Mouse (Mus musculus) kidney, embryonic 15.5 days (tissue): ENCODE measurements around the gene Rpl10. TPM values are rescaled to one million over a fixed set of nuclear protein-coding genes. Genes with fewer than 3 reads are reported as not detected.

Experiments
- ATAC-seq: fragments of 200-750 bp; cut with Nextera tagmentation; replicated peaks from 2 replicates; pipeline ENCODE4 v1.8.0; 2017; ENCODE audit warnings: moderate TSS enrichment; ENCODE audit not compliant: low FRiP score
- H3K27ac ChIP-seq: fragments of 300-500 bp; sonication (generic); 2 replicates; pipeline ENCODE4 v1.5.1; 2015; ENCODE audit warnings: mild to moderate bottlenecking, inconsistent platforms
- H3K27me3 ChIP-seq: fragments of 300-500 bp; sonication (generic); 2 replicates; pipeline ENCODE4 v1.6.1; 2015; ENCODE audit warnings: inconsistent platforms
- H3K36me3 ChIP-seq: fragments of 300-500 bp; sonication (generic); 2 replicates; pipeline ENCODE4 v1.6.1; 2015; ENCODE audit warnings: inconsistent platforms
- H3K4me1 ChIP-seq: fragments of 300-500 bp; sonication (generic); 2 replicates; pipeline ENCODE4 v1.6.1; 2015; ENCODE audit warnings: inconsistent platforms
- H3K4me2 ChIP-seq: fragments of 300-500 bp; sonication (generic); 2 replicates; pipeline ENCODE4 v1.6.1; 2015; ENCODE audit warnings: moderate library complexity, mild to moderate bottlenecking, inconsistent platforms
- H3K4me3 ChIP-seq: fragments of 300-500 bp; sonication (generic); replicated peaks from 2 replicates; pipeline ENCODE4 v1.5.1; 2015; ENCODE audit warnings: mild to moderate bottlenecking, inconsistent platforms
- H3K9ac ChIP-seq: fragments of 300-500 bp; sonication (generic); 2 replicates; pipeline ENCODE4 v1.6.1; 2015; ENCODE audit warnings: mild to moderate bottlenecking, inconsistent platforms
- H3K9me3 ChIP-seq: fragments of 300-500 bp; sonication (generic); replicated peaks from 2 replicates; pipeline ENCODE4 v1.6.1; 2016; ENCODE audit warnings: inconsistent platforms
- WGBS: fragments of 180-500 bp; shearing (Covaris S2); methylation state at CpG from one replicate; pipeline ENCODE4 v1.1.7; 2015; ENCODE audit warnings: mixed read lengths; 5-methylcytosine and 5-hydroxymethylcytosine counted together
- polyA plus RNA-seq: library from polyadenylated mRNA; unstranded; fragments of >200 nt; fragmentation: Nextera tagmentation; extraction: Ambion mirVana; gene quantifications from 2 replicates; pipeline ENCODE4 v1.2.1, GENCODE M21; 2015

Gene Rpl10
- polyA plus RNA-seq, 1 experiment from 2014 or later, result 796 TPM

- H3K4me3 ChIP-seq, result peak within 1 kb of the TSS; percentile 62
- H3K9me3 ChIP-seq, result no peaks in the 10 kb centered on the region
- H3K27ac ChIP-seq, result peak within 1 kb of the TSS; percentile 88
- H3K9ac ChIP-seq, result peak within 1 kb of the TSS; percentile 64
- H3K4me1 ChIP-seq, result peaks cover 15% of the 10 kb centered on the region
- peak within 1 kb of the TSS; percentile 70 for H3K4me2 ChIP-seq
- H3K36me3 ChIP-seq, result no peaks in the 10 kb centered on the region
- 22% methylated on average over 16 of the region's 16 CpGs for WGBS
- no peaks in the 10 kb centered on the region for H3K27me3 ChIP-seq
- ATAC-seq, result peak; percentile 96
These were observed 11.3 kb downstream of the Rpl10 start, which contains the start of the genes Taz and Dnase1l1 for GRCm38 (mm10) chrX:74281732-74282394. Taz (plus strand) TSS chrX:74281912. Dnase1l1 (minus strand) TSS chrX:74282337.

GRCm38 (mm10) chrX:74282395-74283091 is 11.9 kb downstream of the Rpl10 start:
- 20% methylated on average over 39 of the region's 39 CpGs for WGBS
- Histone ChIP-seq H3K36me3 (no peaks in the 10 kb centered on the region), H3K9me3 (no peaks in the 10 kb centered on the region), H3K4me1 (peaks cover 15% of the 10 kb centered on the region), H3K27ac (peak overlapping the region; percentile 88), H3K4me2 (peak overlapping the region; percentile 70), H3K4me3 (peak overlapping the region; percentile 62), H3K9ac (peak overlapping the region; percentile 64), H3K27me3 (no peaks in the 10 kb centered on the region)
- peak; percentile 67 for ATAC-seq

- H3K9me3 ChIP-seq, result no peaks in the 10 kb centered on the region
- peak overlapping the region; percentile 62 for H3K4me3 ChIP-seq
- 47% methylated on average over 5 of the region's 5 CpGs for WGBS
- H3K27ac ChIP-seq, result peak overlapping the region; percentile 88
- H3K36me3 ChIP-seq, result no peaks in the 10 kb centered on the region
- no peaks in the 10 kb centered on the region for H3K27me3 ChIP-seq
- no peak; the same call in 1 of the 2 replicates for ATAC-seq
- peak overlapping the region; percentile 64 for H3K9ac ChIP-seq
- H3K4me2 ChIP-seq, result peak overlapping the region; percentile 70
- H3K4me1 ChIP-seq, result peaks cover 15% of the 10 kb centered on the region
These were observed 12.5 kb downstream of the Rpl10 start for GRCm38 (mm10) chrX:74283092-74283437.

GRCm38 (mm10) chrX:74293431-74293830 is 22.8 kb downstream of the Rpl10 start:
- H3K4me1 ChIP-seq, result 0 out of 2 replicates have a peak, but pooled peaks cover 2% of the 10 kb centered on the region
- H3K27me3 ChIP-seq, result no peaks in the 10 kb centered on the region; the same call in 1 of the 2 replicates
- WGBS, result 84% methylated on average over 4 of the region's 4 CpGs
- no peak overlapping the region for H3K4me3 ChIP-seq
- no peak for ATAC-seq
- no peak overlapping the region for H3K4me2 ChIP-seq
- no peak overlapping the region for H3K9ac ChIP-seq
- no peaks in the 10 kb centered on the region for H3K9me3 ChIP-seq
- H3K36me3 ChIP-seq, result peaks cover 17% of the 10 kb centered on the region; the same call in 1 of the 2 replicates
- no peak overlapping the region for H3K27ac ChIP-seq

- Histone ChIP-seq H3K4me3 (peak within 1 kb of the TSS; percentile 67), H3K9me3 (no peaks in the 10 kb centered on the region), H3K36me3 (peaks cover 21% of the 10 kb centered on the region), H3K4me2 (peak within 1 kb of the TSS; percentile 59), H3K4me1 (0 out of 2 replicates have a peak, but pooled peaks cover 2% of the 10 kb centered on the region), H3K9ac (peak within 1 kb of the TSS; percentile 73), H3K27ac (peak within 1 kb of the TSS; percentile 66), H3K27me3 (no peaks in the 10 kb centered on the region)
- ATAC-seq, result peak; percentile 99
- WGBS, result 21% methylated on average over 37 of the region's 37 CpGs
These were observed 26.2 kb downstream of the Rpl10 start, which contains the start of gene Atp6ap1 for GRCm38 (mm10) chrX:74296538-74297448. Atp6ap1 (plus strand) TSS chrX:74297097.

- WGBS, result 100% methylated on average over 1 of the region's 1 CpGs
- Histone ChIP-seq H3K9me3 (no peaks in the 10 kb centered on the region), H3K9ac (no peak overlapping the region), H3K4me1 (0 out of 2 replicates have a peak, but pooled peaks cover 2% of the 10 kb centered on the region), H3K27me3 (no peaks in the 10 kb centered on the region), H3K36me3 (peaks cover 36% of the 10 kb centered on the region), H3K27ac (no peak overlapping the region), H3K4me3 (no peak overlapping the region), H3K4me2 (no peak overlapping the region)
- ATAC-seq, result no peak
These were observed 27.7 kb downstream of the Rpl10 start for GRCm38 (mm10) chrX:74298348-74298747.

GRCm38 (mm10) chrX:74299721-74300120 is 29.1 kb downstream of the Rpl10 start:
- Histone ChIP-seq H3K4me1 (0 out of 2 replicates have a peak, but pooled peaks cover 2% of the 10 kb centered on the region), H3K36me3 (peaks cover 41% of the 10 kb centered on the region), H3K27ac (no peak overlapping the region), H3K27me3 (no peaks in the 10 kb centered on the region), H3K9ac (no peak overlapping the region), H3K4me3 (no peak overlapping the region), H3K9me3 (no peaks in the 10 kb centered on the region), H3K4me2 (no peak overlapping the region)
- 73% methylated on average over 3 of the region's 3 CpGs for WGBS
- no peak for ATAC-seq

- H3K36me3 ChIP-seq, result peaks cover 72% of the 10 kb centered on the region
- H3K4me1 ChIP-seq, result peaks cover 7% of the 10 kb centered on the region
- peak within 1 kb of the TSS; percentile 59 for H3K9ac ChIP-seq
- H3K4me3 ChIP-seq, result peak within 1 kb of the TSS; percentile 61
- H3K27ac ChIP-seq, result peak within 1 kb of the TSS; percentile 91
- H3K27me3 ChIP-seq, result no peaks in the 10 kb centered on the region
- WGBS, result 13% methylated on average over 41 of the region's 41 CpGs
- H3K4me2 ChIP-seq, result peak within 1 kb of the TSS; percentile 62
- H3K9me3 ChIP-seq, result no peaks in the 10 kb centered on the region
- peak; percentile 85 for ATAC-seq
These were observed 34.5 kb downstream of the Rpl10 start, which contains the start of gene Gdi1 for GRCm38 (mm10) chrX:74304867-74305700. Gdi1 (plus strand) TSS chrX:74304998.

- H3K36me3 ChIP-seq, result peaks cover 39% of the 10 kb centered on the region
These were observed 42.2 kb downstream of the Rpl10 start, which contains the start of gene Fam50a for GRCm38 (mm10) chrX:74312540-74313464. Fam50a (plus strand) TSS chrX:74313033.

More at GRCm38 (mm10) chrX:74312540-74313464, 42.2 kb downstream of the Rpl10 start, which contains the start of gene Fam50a:
- Histone ChIP-seq H3K27ac (peak within 1 kb of the TSS; percentile 82), H3K27me3 (no peaks in the 10 kb centered on the region), H3K4me3 (peak within 1 kb of the TSS; percentile 68), H3K9me3 (no peaks in the 10 kb centered on the region), H3K4me2 (peak within 1 kb of the TSS; percentile 74), H3K9ac (peak within 1 kb of the TSS; percentile 78), H3K4me1 (peaks cover 8% of the 10 kb centered on the region; the same call in 1 of the 2 replicates)
- ATAC-seq, result peak; percentile 98
- 20% methylated on average over 59 of the region's 59 CpGs for WGBS
